Mouse (Mus musculus) CH12.LX (cell line): ENCODE results near the gene Epb41. TPM values are rescaled to one million over a fixed set of nuclear protein-coding genes. Genes with fewer than 3 reads are reported as not detected.

Source experiments
- DNase-seq: peaks from one replicate; pipeline ENCODE4 v3.0.0-alpha.2; 2013; ENCODE audit errors: extremely low read depth
- H3K27ac ChIP-seq: 2 replicates; pipeline ENCODE4 v1.5.1; 2012; ENCODE audit warnings: low read depth, mild to moderate bottlenecking, control low read depth, moderate library complexity; ENCODE audit not compliant: insufficient read depth
- H3K27me3 ChIP-seq: replicated peaks from 2 replicates; pipeline ENCODE3; 2012; ENCODE audit warnings: inconsistent platforms
- H3K36me3 ChIP-seq, 2 experiments: replicated peaks in 1 of 2; 2 replicates each; pipeline versions ENCODE3 to v1.6.1; 2012; ENCODE audit warnings: inconsistent platforms in 1 of 2, low read length in 1 of 2, mild to moderate bottlenecking in 1 of 2, mixed read lengths in 1 of 2, moderate library complexity in 1 of 2; ENCODE audit not compliant: control insufficient read depth in 1 of 2, insufficient read depth in 1 of 2
- H3K4me1 ChIP-seq, 2 experiments: 2 replicates each; pipeline ENCODE4 v1.6.1; 2012; ENCODE audit warnings: inconsistent platforms in 1 of 2, moderate library complexity in 1 of 2; ENCODE audit not compliant: insufficient read depth in 2 of 2, control insufficient read depth in 1 of 2
- H3K4me2 ChIP-seq: 2 replicates; pipeline ENCODE4 v1.6.1; 2012; ENCODE audit warnings: low read depth, mild to moderate bottlenecking, control low read depth; ENCODE audit not compliant: poor library complexity, insufficient read depth, severe bottlenecking
- H3K4me3 ChIP-seq, 3 experiments: fragments of 150-350 bp in 1 of 3; sonication (generic) in 1 of 3; replicated peaks in 1 of 3; 2 replicates each; pipeline versions ENCODE3 to v1.5.1; 2011 to 2012; ENCODE audit warnings: low read depth in 2 of 3, low read length in 2 of 3, mild to moderate bottlenecking in 2 of 3, moderate library complexity in 2 of 3, control low read depth in 1 of 3, improper control_type of control experiment in 1 of 3, inconsistent platforms in 1 of 3, mixed read lengths in 1 of 3; ENCODE audit not compliant: poor library complexity in 1 of 3
- H3K79me2 ChIP-seq: replicated peaks from 2 replicates; pipeline ENCODE4 v1.6.1; 2012; ENCODE audit warnings: mild to moderate bottlenecking, moderate library complexity; ENCODE audit not compliant: control insufficient read depth, poor library complexity, insufficient read depth, severe bottlenecking; ENCODE audit errors: extremely low read depth
- H3K9ac ChIP-seq: 2 replicates; pipeline ENCODE4 v1.6.1; 2012; ENCODE audit warnings: low read depth, mild to moderate bottlenecking, control low read depth, moderate library complexity; ENCODE audit not compliant: insufficient read depth
- H3K9me3 ChIP-seq: replicated peaks from 2 replicates; pipeline ENCODE3; 2012; ENCODE audit warnings: low read length, inconsistent platforms, mixed read lengths
- CHD1 ChIP-seq: IDR thresholded peaks from 2 replicates; pipeline ENCODE4 v1.6.1; 2012; ENCODE audit warnings: low read depth, low read length, improper control_type of control experiment, inconsistent platforms
- CHD2 ChIP-seq: IDR thresholded peaks from 2 replicates; pipeline ENCODE4 v1.6.1; 2011; ENCODE audit warnings: low read length, improper control_type of control experiment
- CTCF ChIP-seq, 2 experiments: IDR thresholded peaks in 1 of 2; conservative IDR thresholded peaks in 1 of 2; 2 replicates each; pipeline ENCODE4 v1.5.1; 2011 to 2012; ENCODE audit warnings: low read depth in 2 of 2, low read length in 2 of 2, improper control_type of control experiment in 1 of 2, inconsistent platforms in 1 of 2, mild to moderate bottlenecking in 1 of 2, moderate library complexity in 1 of 2
- EP300 ChIP-seq: IDR thresholded peaks from 2 replicates; pipeline ENCODE4 v1.6.1; 2011; ENCODE audit warnings: low read length, improper control_type of control experiment
- ETS1 ChIP-seq: conservative IDR thresholded peaks from 2 replicates; pipeline ENCODE4 v1.6.1; 2012; ENCODE audit warnings: low read depth, mild to moderate bottlenecking, inconsistent platforms, low read length, improper control_type of control experiment, moderate library complexity
- GABPA ChIP-seq: IDR thresholded peaks from 2 replicates; pipeline ENCODE4 v1.6.1; 2012; ENCODE audit warnings: low read depth, low read length, improper control_type of control experiment, inconsistent platforms; ENCODE audit not compliant: insufficient replicate concordance
- IRF4 ChIP-seq: IDR thresholded peaks from 2 replicates; pipeline ENCODE4 v1.6.1; 2014; ENCODE audit warnings: low read depth, mild to moderate bottlenecking, inconsistent platforms, low read length, improper control_type of control experiment
- JUN ChIP-seq: IDR thresholded peaks from 2 replicates; pipeline ENCODE4 v1.6.1; 2011; ENCODE audit warnings: low read depth, mild to moderate bottlenecking, low read length, improper control_type of control experiment, moderate library complexity; ENCODE audit not compliant: insufficient read depth
- KAT2A ChIP-seq: IDR thresholded peaks from 2 replicates; pipeline ENCODE4 v1.6.1; 2012; ENCODE audit warnings: low read length, improper control_type of control experiment, inconsistent platforms; ENCODE audit not compliant: insufficient replicate concordance
- MAZ ChIP-seq: IDR thresholded peaks from 2 replicates; pipeline ENCODE4 v1.6.1; 2012; ENCODE audit warnings: low read depth, mild to moderate bottlenecking, inconsistent platforms, low read length, improper control_type of control experiment, moderate library complexity
- MXI1 ChIP-seq: IDR thresholded peaks from 2 replicates; pipeline ENCODE4 v1.6.1; 2011; ENCODE audit warnings: mild to moderate bottlenecking, low read depth, low read length, improper control_type of control experiment
- MYC ChIP-seq: IDR thresholded peaks from 2 replicates; pipeline ENCODE4 v1.6.1; 2011; ENCODE audit warnings: low read depth, mild to moderate bottlenecking, improper control_type of control experiment, low read length
- NRF1 ChIP-seq: IDR thresholded peaks from 2 replicates; pipeline ENCODE4 v1.6.1; 2014; ENCODE audit warnings: low read depth, mild to moderate bottlenecking, inconsistent platforms, low read length, improper control_type of control experiment, moderate library complexity
- POLR2A ChIP-seq: IDR thresholded peaks from 2 replicates; pipeline ENCODE4 v1.6.1; 2011; ENCODE audit warnings: low read depth, mild to moderate bottlenecking, improper control_type of control experiment, low read length
- POLR2AphosphoS2 ChIP-seq: IDR thresholded peaks from 2 replicates; pipeline ENCODE4 v1.6.1; 2011; ENCODE audit warnings: low read depth, low read length, improper control_type of control experiment
- RCOR1 ChIP-seq: conservative IDR thresholded peaks from 2 replicates; pipeline ENCODE4 v1.6.1; 2012; ENCODE audit warnings: low read depth, mild to moderate bottlenecking, inconsistent platforms, low read length, improper control_type of control experiment
- SMC3 ChIP-seq: IDR thresholded peaks from 2 replicates; pipeline ENCODE4 v1.6.1; 2011; ENCODE audit warnings: low read depth, low read length, improper control_type of control experiment
- TBP ChIP-seq: conservative IDR thresholded peaks from 2 replicates; pipeline ENCODE4 v1.6.1; 2011; ENCODE audit warnings: low read depth, low read length, improper control_type of control experiment
- TCF12 ChIP-seq: IDR thresholded peaks from 2 replicates; pipeline ENCODE4 v1.6.1; 2014; ENCODE audit warnings: low read depth, mild to moderate bottlenecking, inconsistent platforms, low read length, improper control_type of control experiment
- USF1 ChIP-seq: IDR thresholded peaks from 2 replicates; pipeline ENCODE4 v1.6.1; 2014; ENCODE audit warnings: low read depth, mild to moderate bottlenecking, inconsistent platforms, low read length, improper control_type of control experiment
- ZC3H11A ChIP-seq: IDR thresholded peaks from 2 replicates; pipeline ENCODE4 v1.6.1; 2012; ENCODE audit warnings: low read depth, mild to moderate bottlenecking, inconsistent platforms, low read length, improper control_type of control experiment
- dilution Hi-C: fragments of 300-500 bp; cut with MboI; formaldehyde crosslinking; loops from 2 replicates; pipeline ENCODE4 v1.14.3; 2020; ENCODE audit warnings: low sequenced_read_pairs; ENCODE audit not compliant: extremely low pct_unique_long_range_greater_than_20kb, extremely low pct_ligation_motif_present
- in situ Hi-C: fragments of 300-500 bp; cut with MboI; formaldehyde crosslinking; loops from 3 replicates; pipeline ENCODE4 v1.14.3; 2019; ENCODE audit warnings: low sequenced_read_pairs, low pct_ligation_motif_present, low pct_unique_long_range_greater_than_20kb, mixed read lengths
- polyA plus RNA-seq: library from polyadenylated mRNA; unstranded; fragments of >175 nt; gene quantifications from 2 replicates; pipeline ENCODE4 v1.2.1, GENCODE M21; 2012; ENCODE audit warnings: low read depth; ENCODE audit not compliant: insufficient read length
- total RNA-seq, 2 experiments: library from RNA; depleted of rRNA; stranded (reverse); fragments of 300-350 nt in 1 of 2; fragments of >200 nt in 1 of 2; gene quantifications; 2 replicates each; pipeline ENCODE4 v1.2.3; 2012 to 2014

Gene Epb41
- total and polyA plus RNA-seq, 3 experiments = 7.1 to 21.6 (median 10.0) TPM

DNA sequence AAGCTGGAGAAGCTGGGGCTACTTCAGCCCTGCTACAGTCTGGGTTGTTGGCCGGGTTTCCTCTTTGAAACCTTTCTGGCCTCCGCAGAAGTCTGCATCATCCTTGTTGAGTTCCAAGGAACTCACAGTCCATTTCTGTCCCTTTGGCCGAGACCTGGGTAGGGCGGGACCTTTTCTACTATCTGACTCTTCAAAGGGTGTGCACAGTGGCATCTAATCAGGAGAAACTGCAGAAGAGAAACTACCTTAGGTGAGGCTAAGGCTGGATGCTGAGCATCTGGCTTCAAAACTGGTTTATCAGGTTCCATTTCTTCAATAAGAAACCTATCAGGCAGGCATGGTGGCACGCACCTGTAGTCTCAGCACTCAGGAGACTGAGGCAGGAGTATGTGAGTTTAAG lies 10.6 kb downstream of the Epb41 start:
- TF ChIP-seq EP300 = no peak
- TF ChIP-seq CHD2 = no peak
- no peak for TF ChIP-seq TBP
- TF ChIP-seq USF1 = no peak
- TF ChIP-seq NRF1 = no peak
- no peak for TF ChIP-seq TCF12
- no peak for TF ChIP-seq CTCF (conservative IDR thresholded peaks at IDR 0.05 in 1 of 2, IDR thresholded peaks at IDR 0.05 in 1 of 2; ENCODE audit: low read depth in 2 of 2, low read length in 2 of 2)
- no peak for TF ChIP-seq CHD1
- no peak for TF ChIP-seq SMC3
- TF ChIP-seq MYC = no peak
- TF ChIP-seq GABPA = no peak
- TF ChIP-seq JUN = no peak
- no peak for TF ChIP-seq KAT2A
- Histone ChIP-seq H3K9ac (no peak overlapping the region), H3K36me3 (peaks cover 0 to 25% of the 10 kb centered on the region in 2 experiments), H3K79me2 (no peaks in the 10 kb centered on the region), H3K4me1 (no peaks in the 10 kb centered on the region), H3K9me3 (no peaks in the 10 kb centered on the region), H3K27me3 (no peaks in the 10 kb centered on the region), H3K4me2 (no peak overlapping the region), H3K4me3 (no peak overlapping the region), H3K27ac (no peak overlapping the region)
- in situ Hi-C loops = no loop called here
- no peak for DNase-seq
- dilution Hi-C loops = no loop called here

DNA sequence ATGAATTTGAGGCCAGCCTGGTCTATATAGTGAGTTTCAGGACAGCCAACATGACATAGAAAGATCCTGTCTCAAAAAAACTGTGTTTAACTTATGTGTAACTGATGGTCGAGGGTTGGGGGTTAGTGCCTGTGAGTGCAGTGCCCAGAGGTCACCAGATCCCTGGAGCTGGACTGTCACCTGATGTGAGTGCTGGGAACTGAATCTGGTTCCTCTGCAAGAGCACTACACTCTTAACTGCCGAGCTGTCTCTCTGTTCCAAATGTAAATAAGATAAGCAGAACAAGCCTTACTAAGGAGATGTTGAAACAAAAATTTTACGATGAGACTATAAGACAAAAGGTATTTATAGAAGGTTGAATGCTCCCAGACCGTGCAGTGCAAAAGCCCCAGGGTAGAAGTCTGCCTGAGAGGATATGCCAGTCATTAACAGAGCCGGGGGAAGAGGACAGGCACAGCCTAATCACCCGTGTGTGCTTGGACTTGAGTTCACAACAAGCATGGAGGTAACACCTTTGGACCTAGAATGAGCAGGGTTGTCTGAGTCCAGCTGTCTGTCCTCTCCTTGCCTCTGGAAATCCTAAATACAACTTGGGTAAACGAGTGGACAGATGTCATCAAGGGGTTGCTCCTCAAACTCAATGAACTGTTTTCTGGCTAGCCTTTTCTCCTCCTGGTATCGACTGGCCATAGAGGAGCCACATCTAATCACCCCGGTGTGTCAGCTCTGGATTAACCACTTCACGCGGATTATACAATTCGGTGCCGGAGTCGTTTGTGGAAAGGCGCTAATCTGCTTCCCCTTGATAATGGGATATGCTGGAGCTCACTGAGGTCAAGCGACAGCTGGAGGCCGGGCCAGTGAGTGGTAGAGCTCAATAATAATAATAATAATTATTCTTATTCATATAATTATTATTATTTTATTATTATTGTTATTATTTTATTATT lies 11.9 kb downstream of the Epb41 start:
- DNase-seq = no peak
- in situ Hi-C loops (no loop called here), dilution Hi-C loops (no loop called here)
- Histone ChIP-seq H3K79me2 (no peaks in the 10 kb centered on the region), H3K36me3 (peaks cover 0 to 23% of the 10 kb centered on the region in 2 experiments), H3K4me1 (no peaks in the 10 kb centered on the region), H3K27ac (no peak overlapping the region), H3K9me3 (no peaks in the 10 kb centered on the region), H3K4me3 (no peak overlapping the region), H3K4me2 (no peak overlapping the region), H3K27me3 (no peaks in the 10 kb centered on the region), H3K9ac (no peak overlapping the region)
- TF ChIP-seq EP300 (no peak), ETS1 (no peak), CTCF (conservative IDR thresholded peaks at IDR 0.05 in 1 of 2, IDR thresholded peaks at IDR 0.05 in 1 of 2; ENCODE audit: low read depth in 2 of 2, low read length in 2 of 2) (no peak), ZC3H11A (no peak), POLR2A (no peak), MXI1 (no peak), IRF4 (no peak), MAZ (no peak), POLR2AphosphoS2 (no peak), CHD2 (no peak), RCOR1 (no peak), JUN (no peak)
